Mouse (Mus musculus) kidney, adult 2 months (tissue): ENCODE data around the gene Psmd4. TPM values are rescaled to one million over a fixed set of nuclear protein-coding genes. Genes with fewer than 3 reads are reported as not detected.
A peak's percentile ranks its signal among the peaks of the same experiment; 100 is the strongest.

Source experiments
- DNase-seq: peaks from one replicate; pipeline ENCODE4 v3.0.0; 2021
- H3K27ac ChIP-seq: fragments of 200-500 bp; 2 replicates; pipeline ENCODE4 v1.5.1; 2012; ENCODE audit warnings: low read depth, low read length, control low read depth, inconsistent platforms; ENCODE audit not compliant: insufficient read depth
- H3K27me3 ChIP-seq: fragments of 200-500 bp; replicated peaks from 2 replicates; pipeline ENCODE4 v1.6.1; 2012; ENCODE audit warnings: mild to moderate bottlenecking, moderate library complexity, low read length, inconsistent platforms; ENCODE audit not compliant: control insufficient read depth, insufficient read depth
- H3K36me3 ChIP-seq: fragments of 200-500 bp; 2 replicates; pipeline ENCODE4 v1.6.1; 2012; ENCODE audit warnings: mild to moderate bottlenecking, moderate library complexity, low read length, inconsistent platforms; ENCODE audit not compliant: control insufficient read depth, insufficient read depth
- H3K4me1 ChIP-seq: fragments of 200-500 bp; 2 replicates; pipeline ENCODE4 v1.6.1; 2011; ENCODE audit warnings: low read length; ENCODE audit not compliant: control insufficient read depth, insufficient read depth
- H3K4me3 ChIP-seq: fragments of 200-500 bp; 2 replicates; pipeline ENCODE4 v1.5.1; 2011; ENCODE audit warnings: mild to moderate bottlenecking, low read depth, low read length, control low read depth; ENCODE audit not compliant: insufficient read depth
- CTCF ChIP-seq: fragments of 200-500 bp; conservative IDR thresholded peaks from 2 replicates; pipeline ENCODE4 v1.5.1; 2011; ENCODE audit warnings: low read depth, mild to moderate bottlenecking, control low read depth, low read length, moderate library complexity, mixed read lengths; ENCODE audit not compliant: insufficient read depth, insufficient read length
- POLR2A ChIP-seq: fragments of 200-500 bp; IDR thresholded peaks from one replicate; pipeline ENCODE4 v1.6.1; 2011; ENCODE audit warnings: low read depth, low read length, control low read depth
- WGBS: fragments of 180-500 bp; shearing (Covaris S2); methylation state at CpG from one replicate; pipeline ENCODE4 v1.1.7; 2018; 5-methylcytosine and 5-hydroxymethylcytosine counted together
- polyA plus RNA-seq: library from polyadenylated mRNA; depleted of rRNA; stranded (reverse); fragments of >200 nt; gene quantifications from 2 replicates; pipeline ENCODE4 v1.2.3, GENCODE M21; 2012

Gene Psmd4
- polyA plus RNA-seq, 1 experiment = 136 TPM

DNA sequence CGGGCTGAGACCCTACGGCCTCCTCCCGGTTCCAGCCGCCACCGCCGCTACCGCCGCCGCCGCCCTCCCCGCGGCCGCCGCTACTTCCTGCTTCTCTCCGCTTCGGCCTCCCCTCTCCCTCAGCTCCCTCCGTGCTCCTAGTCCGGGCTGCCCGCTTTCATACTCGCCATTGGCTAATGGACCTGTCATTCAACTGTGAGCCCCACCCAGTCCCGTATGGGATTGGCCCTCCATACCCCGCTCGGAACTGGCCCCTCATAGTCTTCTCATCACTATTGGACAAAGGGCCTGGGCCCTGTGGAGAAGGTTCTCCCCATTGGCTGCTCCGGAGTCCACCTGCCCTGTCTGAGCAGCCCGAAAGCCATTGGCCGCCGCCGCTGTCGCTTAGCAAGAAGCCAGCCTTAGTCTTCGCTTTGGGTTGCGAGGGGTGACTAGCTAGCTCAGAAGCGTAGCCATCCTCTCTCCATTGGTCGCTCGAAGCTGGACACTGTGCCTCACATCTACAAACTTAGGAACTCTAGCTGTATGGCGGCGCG, 27.0 kb downstream of the Psmd4 start, which contains the start of gene Zfp687:
Zfp687 (minus strand) TSS at position 112 of the 536 bp plus-strand sequence.
- TF ChIP-seq CTCF (no peak), POLR2A (peak; percentile 76)
- no peaks in the 10 kb centered on the region for H3K27me3 ChIP-seq
- peak within 1 kb of the TSS; percentile 93 for H3K27ac ChIP-seq
- H3K4me3 ChIP-seq = peak within 1 kb of the TSS; percentile 76
- H3K4me1 ChIP-seq = peaks cover 5% of the 10 kb centered on the region; the same call in 1 of the 2 replicates
- DNase-seq = peak; percentile 100
- under 1% methylated on average over 37 of the region's 37 CpGs for WGBS
- H3K36me3 ChIP-seq = no peaks in the 10 kb centered on the region

DNA sequence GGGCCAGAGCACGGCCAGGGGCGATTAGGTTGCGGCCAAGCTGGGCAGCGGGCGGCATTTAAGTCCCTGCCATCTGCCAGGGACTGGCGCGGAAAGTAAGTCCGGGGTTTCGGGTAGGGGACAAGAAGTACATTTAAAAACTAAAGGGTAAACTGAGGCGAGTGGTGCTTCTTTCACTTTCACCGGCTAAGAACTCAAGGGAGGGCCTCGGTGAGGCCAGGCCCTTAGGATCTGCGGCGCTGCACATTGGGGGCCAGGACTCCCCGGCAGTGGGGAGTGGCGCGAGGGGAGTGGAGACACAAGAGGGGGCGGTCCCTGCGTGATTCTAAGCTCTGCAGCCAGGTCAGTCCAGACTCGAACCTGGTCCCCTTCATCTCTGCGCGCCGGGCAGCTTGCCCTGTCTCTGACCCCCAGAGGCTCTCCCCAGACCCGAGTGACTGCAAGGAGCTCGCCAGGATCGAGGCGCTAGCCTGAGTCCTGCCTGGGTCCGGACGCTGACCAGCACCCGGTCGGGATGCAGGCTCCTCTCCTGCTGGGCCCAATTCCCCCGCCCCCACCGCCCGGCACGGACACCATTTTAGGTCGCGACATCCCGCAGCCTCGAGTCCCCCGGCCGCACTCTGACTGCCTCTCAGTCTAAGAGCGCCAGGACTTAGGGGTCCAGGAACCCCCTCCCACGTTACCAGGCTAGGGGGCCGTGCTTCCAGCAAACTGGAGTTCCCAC, 27.8 kb downstream of the Psmd4 start:
- H3K4me3 ChIP-seq = peak overlapping the region; percentile 65
- H3K36me3 ChIP-seq = no peaks in the 10 kb centered on the region
- H3K4me1 ChIP-seq = peaks cover 5% of the 10 kb centered on the region; the same call in 1 of the 2 replicates
- peak overlapping the region; percentile 35; the same call in 1 of the 2 replicates for H3K27ac ChIP-seq
- no peaks in the 10 kb centered on the region for H3K27me3 ChIP-seq
- peak; percentile 43 for DNase-seq
- TF ChIP-seq POLR2A = no peak
- no peak for TF ChIP-seq CTCF
- 2% methylated on average over 44 of the region's 44 CpGs for WGBS

DNA sequence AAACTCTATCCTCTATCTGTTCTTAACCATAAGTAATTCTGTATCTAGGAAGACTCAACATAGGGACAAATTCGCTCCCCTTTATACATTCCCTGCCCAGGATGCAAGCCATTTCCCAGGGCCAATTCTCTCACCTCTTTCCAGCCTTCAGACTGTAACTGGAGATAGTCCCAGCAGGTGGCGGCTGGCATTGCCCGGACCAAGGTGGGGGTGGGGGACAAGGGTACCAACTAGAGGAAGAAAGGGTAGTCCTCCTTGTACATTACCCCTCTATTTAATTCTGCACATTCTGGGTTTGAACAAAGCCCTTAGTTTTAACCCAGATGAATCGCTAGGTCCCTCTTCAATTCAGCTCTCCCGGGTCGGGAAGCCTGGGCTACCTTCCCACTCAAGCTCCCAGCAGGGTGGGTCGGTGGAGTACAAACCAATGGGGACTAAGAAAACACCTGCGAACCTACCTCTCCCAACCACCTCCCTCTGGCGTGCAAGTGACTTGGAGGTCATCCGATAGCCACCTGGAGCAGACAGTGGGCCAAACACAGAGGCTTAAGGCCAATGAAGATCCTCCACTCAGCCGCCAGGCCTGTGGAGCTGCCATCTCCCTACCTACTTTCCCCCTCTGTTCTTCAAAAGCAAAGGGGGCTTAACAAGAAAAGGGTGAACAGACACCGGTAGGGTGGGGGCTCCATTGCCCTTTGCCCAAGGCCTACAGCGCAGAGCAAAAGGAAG, 28.6 kb downstream of the Psmd4 start:
- TF ChIP-seq POLR2A (no peak), CTCF (0 out of 2 replicates have a peak, but pooled peaks have one; percentile 26)
- peak; percentile 19 for DNase-seq
- 23% methylated on average over 13 of the region's 13 CpGs for WGBS
- Histone ChIP-seq H3K36me3 (no peaks in the 10 kb centered on the region), H3K4me1 (peaks cover 5% of the 10 kb centered on the region; the same call in 1 of the 2 replicates), H3K4me3 (peak overlapping the region; percentile 65), H3K27ac (peak overlapping the region; percentile 35; the same call in 1 of the 2 replicates), H3K27me3 (no peaks in the 10 kb centered on the region)

DNA sequence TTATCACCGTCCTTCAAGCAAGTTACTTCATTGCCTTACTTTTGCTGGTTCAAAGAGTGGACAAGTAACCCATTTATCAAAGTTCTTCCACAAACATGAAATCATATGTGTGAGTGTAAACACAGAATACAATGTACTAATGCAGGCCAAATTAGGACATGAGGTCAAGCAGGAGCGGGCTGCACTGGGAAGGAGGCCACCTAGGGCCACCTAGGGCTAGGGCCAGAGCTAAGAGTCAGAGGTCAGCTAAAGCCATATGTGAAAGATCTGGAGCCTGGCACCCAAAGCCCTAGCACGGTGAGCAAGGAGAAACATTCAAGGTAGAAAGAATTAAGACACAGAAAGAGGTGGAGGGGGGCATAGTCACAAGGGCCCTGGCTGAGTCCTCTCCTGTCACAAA, 29.4 kb downstream of the Psmd4 start:
- Histone ChIP-seq H3K4me1 (peaks cover 5% of the 10 kb centered on the region; the same call in 1 of the 2 replicates), H3K27me3 (no peaks in the 10 kb centered on the region), H3K4me3 (no peak overlapping the region), H3K27ac (no peak overlapping the region), H3K36me3 (no peaks in the 10 kb centered on the region)
- TF ChIP-seq POLR2A (no peak), CTCF (no peak)
- no peak for DNase-seq
- 80% methylated on average over 3 of the region's 3 CpGs for WGBS

DNA sequence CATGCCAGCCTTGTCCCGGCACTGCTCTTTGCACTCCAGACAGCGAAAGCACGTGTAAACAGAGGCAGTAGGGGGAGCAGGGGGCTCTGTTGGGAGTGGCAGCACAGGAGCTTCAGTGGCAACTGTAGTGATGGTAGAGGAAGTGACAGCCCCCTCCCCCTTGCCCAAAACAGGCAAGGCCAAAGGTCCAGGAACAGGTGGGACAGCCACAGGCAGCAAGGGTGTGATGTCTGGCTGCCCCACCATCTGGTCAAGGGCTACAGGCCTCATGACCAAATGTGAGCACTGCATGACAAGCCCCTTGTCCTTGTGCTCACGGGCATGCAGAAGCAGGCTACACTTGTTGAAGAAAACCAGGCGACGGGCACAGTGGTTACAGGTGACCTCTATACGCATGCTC, 32.0 kb downstream of the Psmd4 start:
- Histone ChIP-seq H3K4me3 (no peak overlapping the region), H3K27ac (no peak overlapping the region), H3K27me3 (no peaks in the 10 kb centered on the region), H3K36me3 (no peaks in the 10 kb centered on the region), H3K4me1 (peaks cover 3% of the 10 kb centered on the region; the same call in 1 of the 2 replicates)
- DNase-seq = no peak
- TF ChIP-seq CTCF (no peak), POLR2A (no peak)
- 83% methylated on average over 7 of the region's 7 CpGs for WGBS

DNA sequence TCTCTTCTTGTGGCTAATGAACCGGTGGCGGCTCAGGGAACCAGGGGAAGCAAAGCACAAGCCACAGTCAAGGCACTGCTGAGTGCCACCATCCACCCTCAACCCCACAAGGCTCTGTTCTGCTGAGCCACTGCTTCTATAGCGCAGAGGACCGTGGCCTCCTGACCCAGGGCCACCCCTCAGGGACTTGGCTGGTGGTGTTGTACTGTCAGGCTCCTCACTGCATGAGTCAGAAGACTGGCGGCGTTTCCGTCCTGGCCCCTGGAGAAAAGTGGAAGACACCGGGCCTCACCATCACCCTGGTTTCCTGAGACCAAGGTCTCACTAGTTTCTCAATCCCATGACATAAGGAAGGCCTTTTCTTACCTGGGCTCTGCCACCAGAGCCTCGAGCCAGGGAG, 34.7 kb downstream of the Psmd4 start:
- DNase-seq = no peak
- WGBS = 79% methylated on average over 9 of the region's 9 CpGs
- Histone ChIP-seq H3K4me1 (no peaks in the 10 kb centered on the region), H3K27me3 (no peaks in the 10 kb centered on the region), H3K36me3 (no peaks in the 10 kb centered on the region; the same call in 1 of the 2 replicates), H3K4me3 (no peak overlapping the region), H3K27ac (no peak overlapping the region)
- TF ChIP-seq POLR2A = no peak
- TF ChIP-seq CTCF = no peak
